Mouse (Mus musculus) olfactory bulb, adult 2 months (tissue): ENCODE measurements around the gene Clec4e.

Experiments
- CTCF ChIP-seq: fragments of 200-500 bp; IDR thresholded peaks from 2 replicates; pipeline ENCODE4 v1.5.1; 2012; ENCODE audit warnings: low read depth, mild to moderate bottlenecking, low read length, moderate library complexity; ENCODE audit not compliant: insufficient read depth
- POLR2A ChIP-seq: fragments of 200-500 bp; IDR thresholded peaks from 2 replicates; pipeline ENCODE4 v1.6.1; 2012; ENCODE audit warnings: mild to moderate bottlenecking, low read depth, low read length, moderate library complexity; ENCODE audit not compliant: insufficient read depth

GRCm38 (mm10) chr6:123261555-123262161 is 28.0 kb downstream of the Clec4e start, which contains the start of gene Clec4d:
- no peak for TF ChIP-seq POLR2A
- no peak for TF ChIP-seq CTCF
